Mouse (Mus musculus) heart, embryonic 15.5 days (tissue): Measurements from ENCODE around the gene Rtca. TPM values are rescaled to one million over a fixed set of nuclear protein-coding genes. Genes with fewer than 3 reads are reported as not detected.

Experiments
- polyA plus RNA-seq: library from polyadenylated mRNA; unstranded; fragments of >200 nt; fragmentation: Nextera tagmentation; extraction: Ambion mirVana; gene quantifications from 2 replicates; pipeline ENCODE4 v1.2.1, GENCODE M21; 2015

Rtca gene
- polyA plus RNA-seq, 1 experiment from 2014 or later, result 44.1 TPM

Other genes with a start within 250 kb of the Rtca start
- 3.9 and 5.5 TPM in 2 replicates for gene Cdc14a, start 84.2 kb downstream of the Rtca start, polyA plus RNA-seq
- 24.0 and 25.7 TPM in 2 replicates for gene Dbt, start 4.9 kb upstream of the Rtca start, polyA plus RNA-seq
- 29.7 and 35.8 TPM in 2 replicates for gene Lrrc39, start 54.8 kb upstream of the Rtca start, polyA plus RNA-seq
- 12.6 and 13.4 TPM in 2 replicates for gene Sass6, start 86.8 kb upstream of the Rtca start, polyA plus RNA-seq
- 17.5 and 18.3 TPM in 2 replicates for gene Trmt13, start 106.4 kb upstream of the Rtca start, polyA plus RNA-seq
- 47.8 and 58.5 TPM in 2 replicates for gene Mfsd14a, start 154.5 kb upstream of the Rtca start, polyA plus RNA-seq
- gene Gm43191, start 173.1 kb upstream of the Rtca start, polyA plus RNA-seq, result not detected in 2 replicates
- gene Slc35a3, start 204.6 kb upstream of the Rtca start, polyA plus RNA-seq, result 7.9 and 11.2 TPM in 2 replicates